Mouse (Mus musculus) macrophage (primary cell): Measurements from ENCODE around the gene Tenm4. TPM values are rescaled to one million over a fixed set of nuclear protein-coding genes. Genes with fewer than 3 reads are reported as not detected.

Experiments used
- H3K27ac ChIP-seq: fragments of 350-480 bp; formaldehyde crosslinking; 2 replicates; pipeline ENCODE4 v1.9.0; 2021
- H3K36me3 ChIP-seq: fragments of 350-480 bp; formaldehyde crosslinking; 2 replicates; pipeline ENCODE4 v1.9.0; 2021; ENCODE audit errors: inconsistent target
- H3K4me3 ChIP-seq: fragments of 350-480 bp; formaldehyde crosslinking; 2 replicates; pipeline ENCODE4 v1.9.0; 2021; ENCODE audit errors: inconsistent target
- H3K79me2 ChIP-seq: fragments of 350-480 bp; formaldehyde crosslinking; 2 replicates; pipeline ENCODE4 v1.9.0; 2021; ENCODE audit errors: inconsistent target
- WGBS: methylation state at CpG from one replicate; pipeline ENCODE4 v1.1.7; 2026; ENCODE audit warnings: inconsistent platforms; ENCODE audit not compliant: missing documents; 5-methylcytosine and 5-hydroxymethylcytosine counted together
- polyA plus RNA-seq: library from polyadenylated mRNA; stranded (reverse); fragments of 250-400 nt; gene quantifications from 3 replicates; pipeline ENCODE4 v1.2.4, GENCODE M21; 2018; ENCODE audit warnings: inconsistent platforms

The Tenm4 gene
- polyA plus RNA-seq, 1 experiment from 2014 or later = 1.3 TPM

- Histone ChIP-seq H3K36me3 (no peaks in the 10 kb centered on the region), H3K4me3 (no peak overlapping the region), H3K27ac (no peak overlapping the region), H3K79me2 (no peaks in the 10 kb centered on the region)
- 86% methylated on average over 3 of the region's 3 CpGs for WGBS
Observed at GRCm38 (mm10) chr7:96168921-96169320, 2.1 kb upstream of the Tenm4 start.

- Histone ChIP-seq H3K79me2 (no peaks in the 10 kb centered on the region), H3K36me3 (no peaks in the 10 kb centered on the region), H3K27ac (no peak overlapping the region), H3K4me3 (no peak overlapping the region)
- WGBS = 23% methylated on average over 11 of the region's 11 CpGs
Observed at GRCm38 (mm10) chr7:96171596-96172563, 834 bp downstream of the Tenm4 start.

DNA sequence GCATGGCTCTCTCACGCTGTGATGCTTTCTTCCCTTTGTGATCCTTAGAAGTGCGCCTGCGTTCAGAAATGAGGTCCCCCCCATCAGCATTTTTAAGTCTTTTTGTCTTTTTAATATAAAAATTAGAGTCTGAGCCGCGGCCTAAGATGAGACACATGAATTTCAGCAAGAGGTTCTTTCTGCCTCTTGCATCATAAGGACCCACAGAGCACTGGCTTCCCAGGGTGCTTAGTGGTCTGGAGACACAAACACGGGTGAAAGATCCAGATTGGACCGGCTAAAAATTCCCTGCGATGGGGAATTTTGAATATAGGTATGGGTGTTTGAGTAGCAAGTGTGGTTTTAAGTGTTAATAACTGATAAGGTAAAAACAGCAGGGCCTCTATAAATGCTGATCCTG lies 5.7 kb downstream of the Tenm4 start:
- no peak overlapping the region for H3K4me3 ChIP-seq
- H3K79me2 ChIP-seq = no peaks in the 10 kb centered on the region
- whole genome bisulfite sequencing = 86% methylated on average over 8 of the region's 8 CpGs
- H3K27ac ChIP-seq = no peak overlapping the region
- no peaks in the 10 kb centered on the region for H3K36me3 ChIP-seq

- H3K27ac ChIP-seq = no peak overlapping the region
- H3K36me3 ChIP-seq = no peaks in the 10 kb centered on the region
- WGBS = 58% methylated on average over 4 of the region's 4 CpGs
- no peak overlapping the region for H3K4me3 ChIP-seq
- H3K79me2 ChIP-seq = no peaks in the 10 kb centered on the region
Observed at GRCm38 (mm10) chr7:96181751-96182150, 10.7 kb downstream of the Tenm4 start.

DNA sequence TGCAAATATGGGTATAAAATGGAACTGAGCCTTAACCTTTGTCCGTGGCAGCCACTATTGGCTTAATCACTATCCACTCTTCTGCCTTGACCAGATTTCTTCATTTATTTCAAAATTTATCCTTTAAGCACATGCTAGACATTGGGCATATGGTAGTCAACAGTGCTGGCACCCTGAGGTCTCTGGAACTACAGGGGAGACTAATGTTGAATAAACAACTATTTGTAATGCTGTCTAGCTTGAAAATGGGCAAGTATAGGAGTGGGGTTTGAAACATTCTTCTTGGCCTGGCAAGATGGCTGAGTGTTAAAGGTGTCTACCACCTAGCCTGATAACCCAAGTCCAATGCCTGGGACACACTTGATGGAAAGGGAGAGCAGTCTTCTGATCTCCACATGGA lies 12.1 kb downstream of the Tenm4 start:
- no peak overlapping the region for H3K27ac ChIP-seq
- no peaks in the 10 kb centered on the region for H3K79me2 ChIP-seq
- H3K36me3 ChIP-seq = no peaks in the 10 kb centered on the region
- no peak overlapping the region for H3K4me3 ChIP-seq
- 100% methylated on average over 1 of the region's 1 CpGs for WGBS

DNA sequence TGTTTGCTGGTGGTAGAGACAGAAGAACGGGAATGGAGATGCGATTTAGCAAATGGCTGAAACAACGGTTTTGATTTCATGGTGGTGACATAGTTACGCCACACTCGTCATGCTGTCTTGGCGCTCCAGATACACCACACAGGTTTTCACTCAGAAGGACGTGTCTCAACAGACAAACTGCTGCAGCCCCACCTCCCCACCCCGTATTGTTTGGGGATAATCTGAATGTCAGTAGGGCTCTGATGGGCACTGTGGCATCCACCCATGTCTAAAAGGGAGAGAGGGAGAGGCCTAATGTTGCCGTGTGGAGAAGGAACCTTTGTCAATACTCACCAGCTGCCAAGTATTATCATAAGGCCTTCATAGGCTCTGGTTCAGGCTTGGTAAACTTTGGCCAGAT lies 14.4 kb downstream of the Tenm4 start:
- Histone ChIP-seq H3K4me3 (no peak overlapping the region), H3K36me3 (no peaks in the 10 kb centered on the region), H3K27ac (no peak overlapping the region), H3K79me2 (no peaks in the 10 kb centered on the region)
- WGBS = 92% methylated on average over 8 of the region's 9 CpGs

DNA sequence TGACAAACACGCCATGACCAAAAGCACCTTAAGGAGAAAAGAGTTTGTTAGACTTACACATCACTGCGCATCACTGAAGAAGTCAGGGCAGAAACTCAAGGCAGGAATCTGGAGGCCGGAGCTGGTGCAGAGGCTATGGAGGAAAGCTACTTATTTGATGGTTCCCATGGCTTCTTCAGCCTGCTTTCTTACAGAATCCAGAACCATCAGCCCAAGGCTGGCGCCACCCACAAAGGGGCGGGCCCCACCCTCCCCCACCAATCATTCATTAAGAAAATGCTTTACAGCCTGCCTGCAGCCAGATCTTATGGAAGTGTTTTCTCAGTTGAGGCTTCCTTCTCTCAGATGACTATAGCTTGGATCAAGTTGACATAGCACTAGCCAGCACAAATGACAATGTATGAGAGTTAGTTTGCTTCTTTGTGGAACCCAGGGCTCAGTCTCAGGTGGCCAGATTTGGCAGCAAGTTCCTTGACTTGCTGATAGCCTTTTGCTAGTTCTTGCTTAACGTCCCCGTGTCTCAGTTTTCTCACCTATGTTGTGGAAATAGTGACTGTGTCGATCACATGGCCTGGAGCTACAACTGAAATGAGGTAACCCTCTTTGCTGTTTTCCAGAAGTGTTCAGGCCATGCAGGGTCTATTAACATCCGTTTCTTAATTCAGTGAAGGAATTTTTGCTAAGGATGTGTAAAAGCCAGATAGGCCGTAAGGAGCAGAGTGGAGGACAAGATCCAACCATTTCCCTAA lies 32.9 kb downstream of the Tenm4 start:
- H3K79me2 ChIP-seq = no peaks in the 10 kb centered on the region
- H3K27ac ChIP-seq = no peak overlapping the region
- 76% methylated on average over 10 of the region's 10 CpGs for WGBS
- no peak overlapping the region for H3K4me3 ChIP-seq
- no peaks in the 10 kb centered on the region for H3K36me3 ChIP-seq

GRCm38 (mm10) chr7:96204809-96205350 lies 33.8 kb downstream of the Tenm4 start:
- Histone ChIP-seq H3K79me2 (no peaks in the 10 kb centered on the region), H3K36me3 (no peaks in the 10 kb centered on the region), H3K4me3 (no peak overlapping the region), H3K27ac (no peak overlapping the region)
- WGBS = 46% methylated on average over 10 of the region's 10 CpGs

DNA sequence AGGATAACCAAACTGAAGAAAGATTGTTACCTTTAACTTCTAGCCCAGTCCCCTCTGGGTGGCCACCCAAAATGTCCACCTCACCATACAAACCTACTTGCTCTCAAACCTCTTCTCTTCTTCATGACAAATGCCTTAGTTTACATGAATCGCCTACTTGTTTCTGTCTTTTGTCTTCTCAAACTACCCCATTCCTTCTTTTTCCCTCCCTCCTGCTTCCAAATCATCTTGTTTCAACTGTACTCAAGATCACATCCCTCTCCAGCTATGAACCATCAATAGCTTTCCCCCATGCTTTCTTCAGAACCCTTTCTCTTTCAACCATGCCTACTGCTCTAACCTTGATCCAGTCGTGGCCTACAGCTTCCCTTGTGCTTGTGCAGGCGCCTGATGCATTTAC lies 36.0 kb downstream of the Tenm4 start:
- Histone ChIP-seq H3K27ac (no peak overlapping the region), H3K4me3 (no peak overlapping the region), H3K36me3 (no peaks in the 10 kb centered on the region), H3K79me2 (no peaks in the 10 kb centered on the region)
- WGBS = 74% methylated on average over 3 of the region's 3 CpGs

DNA sequence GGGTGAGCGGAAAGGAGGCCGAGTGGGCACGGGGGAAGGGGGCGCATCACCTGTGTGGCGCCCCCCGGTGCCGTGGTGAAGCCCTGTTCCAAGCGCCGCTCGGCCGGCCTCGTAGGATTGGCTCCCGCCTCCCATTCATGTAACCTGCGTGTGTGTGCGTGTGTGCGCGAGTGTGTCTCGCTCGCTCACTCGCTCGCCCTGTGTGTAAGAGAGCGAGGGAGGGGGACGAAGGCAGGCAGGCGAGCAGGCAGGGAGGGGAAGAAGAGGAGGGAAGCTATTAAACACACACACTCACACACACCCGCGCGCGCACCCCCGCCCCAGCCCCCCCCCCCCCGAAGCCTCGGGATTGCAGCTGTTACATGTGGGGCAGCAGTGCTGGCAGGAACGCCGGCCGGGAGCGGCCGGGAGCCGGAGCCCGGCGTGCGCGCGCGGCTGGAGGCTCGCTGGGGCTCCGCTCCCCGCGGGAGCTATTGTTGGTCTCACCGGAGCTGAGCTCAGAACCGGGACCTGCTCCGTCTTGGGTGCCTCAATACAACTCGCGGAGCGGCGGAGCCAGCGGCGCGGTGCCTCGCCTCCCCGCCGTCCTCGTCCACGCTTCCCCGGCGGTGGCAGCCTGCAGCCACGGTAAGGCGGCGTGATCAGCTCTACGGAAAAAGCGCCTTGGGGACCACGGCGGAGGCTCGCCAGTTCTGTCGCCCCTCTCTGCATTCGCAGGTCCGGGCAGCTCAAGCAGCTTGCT lies 38.9 kb downstream of the Tenm4 start:
- Histone ChIP-seq H3K79me2 (no peaks in the 10 kb centered on the region), H3K36me3 (no peaks in the 10 kb centered on the region), H3K4me3 (no peak overlapping the region), H3K27ac (no peak overlapping the region)
- WGBS = 2% methylated on average over 65 of the region's 75 CpGs

DNA sequence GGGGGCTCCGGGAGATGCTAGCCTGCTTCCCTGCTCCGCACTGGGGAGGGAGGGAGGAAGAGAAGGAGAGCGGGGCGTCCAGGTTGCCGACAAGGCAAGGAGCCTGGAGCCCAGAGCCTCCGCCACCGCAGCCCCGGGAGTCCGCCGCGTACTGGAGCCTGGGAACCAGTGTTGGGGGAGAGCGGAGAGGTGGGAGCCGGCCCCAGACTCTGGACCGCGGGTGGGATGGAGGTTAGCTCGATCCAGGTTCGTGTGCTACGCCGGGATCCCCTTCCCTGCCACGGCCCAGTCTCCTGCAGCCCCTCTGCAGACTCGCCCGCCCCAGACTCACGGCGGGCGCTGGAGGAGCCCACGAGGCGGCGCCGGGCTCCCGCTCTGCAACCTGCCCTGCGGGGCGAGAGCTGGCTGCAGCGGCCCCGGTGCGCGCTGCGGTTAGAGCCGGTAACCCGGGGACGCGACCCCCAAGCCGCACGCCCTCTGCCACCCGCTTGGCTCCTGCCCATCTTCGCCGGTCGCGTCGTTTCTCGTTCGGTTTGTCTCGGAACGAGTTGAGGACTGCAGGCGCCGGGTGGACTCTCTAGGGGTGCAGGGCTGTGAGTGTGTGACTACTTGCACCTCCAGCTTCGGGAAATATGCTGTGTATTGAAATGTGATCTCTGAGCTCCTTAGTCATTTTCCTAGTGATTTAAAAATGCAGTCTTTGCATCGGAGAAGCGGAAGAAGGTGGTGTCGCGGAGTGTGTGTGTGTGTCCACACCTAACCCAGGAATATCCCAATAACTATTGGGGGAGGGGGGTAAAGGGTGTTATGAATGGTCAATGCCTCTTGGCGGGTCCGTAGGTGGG lies 39.7 kb downstream of the Tenm4 start:
- Histone ChIP-seq H3K4me3 (no peak overlapping the region), H3K36me3 (no peaks in the 10 kb centered on the region), H3K79me2 (no peaks in the 10 kb centered on the region), H3K27ac (no peak overlapping the region)
- WGBS = 2% methylated on average over 61 of the region's 62 CpGs

- 4% methylated on average over 17 of the region's 17 CpGs for WGBS
- Histone ChIP-seq H3K79me2 (no peaks in the 10 kb centered on the region), H3K27ac (no peak overlapping the region), H3K36me3 (no peaks in the 10 kb centered on the region), H3K4me3 (no peak overlapping the region)
Observed at GRCm38 (mm10) chr7:96211618-96212021, 40.6 kb downstream of the Tenm4 start.

DNA sequence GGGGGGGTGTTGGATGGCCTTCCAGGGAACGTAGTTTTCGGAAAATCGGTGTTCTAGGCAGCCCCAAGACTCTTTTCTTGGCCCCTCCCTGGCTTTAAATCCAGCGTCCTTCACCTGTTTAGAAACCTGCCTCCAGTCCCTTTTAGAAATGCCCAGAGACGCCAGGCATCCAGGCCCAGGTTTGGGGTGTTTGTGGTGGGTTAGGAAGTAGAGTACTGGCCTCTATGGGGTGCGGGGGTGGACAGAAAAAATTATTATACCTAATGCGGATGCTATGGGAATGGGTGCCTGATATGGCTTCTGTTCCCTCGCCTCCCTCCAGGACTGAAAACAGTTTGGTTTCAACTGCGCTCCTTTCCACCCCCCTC lies 41.2 kb downstream of the Tenm4 start:
- H3K4me3 ChIP-seq = no peak overlapping the region
- H3K79me2 ChIP-seq = no peaks in the 10 kb centered on the region

More for the DNA sequence above, 41.2 kb downstream of the Tenm4 start:
- WGBS = 7% methylated on average over 9 of the region's 9 CpGs
- H3K27ac ChIP-seq = no peak overlapping the region
- H3K36me3 ChIP-seq = no peaks in the 10 kb centered on the region
